Mouse (Mus musculus): ENCODE measurements around the gene Chpf.

- TF ChIP-seq CTCF (IDR thresholded peaks at IDR 0.05) (no peak), EP300 (IDR thresholded peaks at IDR 0.05) (no peak)
These were observed 32.5 kb upstream of the Chpf start for GRCm38 (mm10) chr1:75511437-75512210.
